Mouse (Mus musculus) cerebellum, adult 2 months (tissue): ENCODE measurements at regions not wholly inside any gene's neighbourhood (a gene's known extent, or its start where the extent isn't known, plus 50 kb on each side); places are given as distances from the start of the nearest gene placed in this dataset.

Experiments used
- DNase-seq, 2 experiments: peaks; one replicate each; pipeline ENCODE4 v3.0.0; 2021
- H3K27ac ChIP-seq: fragments of 200-500 bp; 2 replicates; pipeline ENCODE4 v1.5.1; 2012; ENCODE audit warnings: low read length, control low read depth, inconsistent platforms; ENCODE audit not compliant: insufficient read depth
- H3K27me3 ChIP-seq: fragments of 200-500 bp; 2 replicates; pipeline ENCODE4 v1.6.1; 2012; ENCODE audit warnings: inconsistent platforms, mild to moderate bottlenecking, low read length, moderate library complexity; ENCODE audit not compliant: control insufficient read depth, insufficient read depth
- H3K4me1 ChIP-seq: fragments of 200-500 bp; 2 replicates; pipeline ENCODE4 v1.6.1; 2011; ENCODE audit warnings: low read length; ENCODE audit not compliant: control insufficient read depth, insufficient read depth
- H3K4me3 ChIP-seq: fragments of 200-500 bp; replicated peaks from 2 replicates; pipeline ENCODE3; 2011; ENCODE audit warnings: mild to moderate bottlenecking, low read depth, low read length, control low read depth; ENCODE audit not compliant: insufficient read depth
- CTCF ChIP-seq: fragments of 200-500 bp; IDR thresholded peaks from 2 replicates; pipeline ENCODE4 v1.5.1; 2011; ENCODE audit warnings: low read depth, mild to moderate bottlenecking, control low read depth, low read length, moderate library complexity, borderline replicate concordance; ENCODE audit not compliant: insufficient read depth
- POLR2A ChIP-seq: fragments of 200-500 bp; IDR thresholded peaks from 2 replicates; pipeline ENCODE4 v1.6.1; 2011; ENCODE audit warnings: low read length, control low read depth, borderline replicate concordance; ENCODE audit not compliant: insufficient read depth
- WGBS: fragments of 180-500 bp; shearing (Covaris S2); methylation state at CpG from one replicate; pipeline ENCODE4 v1.1.7; 2018; 5-methylcytosine and 5-hydroxymethylcytosine counted together

GRCm38 (mm10) chr7:70972023-70972400 is 379.3 kb downstream of the Gm10295 start:
- no peak for DNase-seq
- Histone ChIP-seq H3K4me3 (no peak overlapping the region), H3K27ac (no peak overlapping the region), H3K4me1 (no peaks in the 10 kb centered on the region), H3K27me3 (no peaks in the 10 kb centered on the region)
- 50% methylated on average over 3 of the region's 3 CpGs for WGBS
- TF ChIP-seq CTCF (no peak), POLR2A (no peak)

GRCm38 (mm10) chr7:70971323-70972022 is 379.8 kb downstream of the Gm10295 start:
- no peak for TF ChIP-seq POLR2A
- TF ChIP-seq CTCF, result no peak
- Histone ChIP-seq H3K4me1 (no peaks in the 10 kb centered on the region), H3K27ac (no peak overlapping the region), H3K27me3 (no peaks in the 10 kb centered on the region), H3K4me3 (no peak overlapping the region)
- 41% methylated on average over 6 of the region's 6 CpGs for WGBS
- DNase-seq, result no peak

GRCm38 (mm10) chr7:70952318-70952959 is 398.8 kb downstream of the Gm10295 start:
- WGBS, result 64% methylated on average over 4 of the region's 4 CpGs
- Histone ChIP-seq H3K4me1 (peaks cover 6% of the 10 kb centered on the region), H3K4me3 (no peak overlapping the region), H3K27me3 (no peaks in the 10 kb centered on the region), H3K27ac (no peak overlapping the region)
- TF ChIP-seq CTCF (no peak), POLR2A (no peak)
- peak in 1 of 2 experiments; percentile 12 for DNase-seq

DNA sequence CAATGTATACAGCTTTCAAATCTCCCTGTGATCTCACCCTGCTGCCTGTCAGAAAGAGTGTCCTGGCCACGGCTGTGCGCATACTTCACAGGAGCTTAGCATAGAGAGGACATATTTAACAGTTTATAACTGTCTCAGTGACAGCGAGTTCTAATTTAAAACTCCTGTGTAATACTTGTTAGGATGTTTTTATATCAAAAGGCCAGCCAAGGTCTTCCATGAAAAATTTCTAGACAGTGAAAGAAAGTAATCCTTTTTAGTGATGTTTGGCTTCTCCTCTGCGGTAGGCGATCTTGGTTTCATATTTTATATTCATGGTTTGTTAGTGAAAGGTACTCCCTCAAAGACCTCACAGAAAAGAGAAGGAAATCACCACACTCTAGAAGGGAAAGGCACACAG is 403.0 kb downstream of the Gm10295 start:
- WGBS, result 95% methylated on average over 5 of the region's 5 CpGs
- Histone ChIP-seq H3K4me1 (peaks cover 6% of the 10 kb centered on the region), H3K27ac (no peak overlapping the region), H3K27me3 (no peaks in the 10 kb centered on the region), H3K4me3 (no peak overlapping the region)
- TF ChIP-seq CTCF (no peak), POLR2A (no peak)
- DNase-seq, result no peak

DNA sequence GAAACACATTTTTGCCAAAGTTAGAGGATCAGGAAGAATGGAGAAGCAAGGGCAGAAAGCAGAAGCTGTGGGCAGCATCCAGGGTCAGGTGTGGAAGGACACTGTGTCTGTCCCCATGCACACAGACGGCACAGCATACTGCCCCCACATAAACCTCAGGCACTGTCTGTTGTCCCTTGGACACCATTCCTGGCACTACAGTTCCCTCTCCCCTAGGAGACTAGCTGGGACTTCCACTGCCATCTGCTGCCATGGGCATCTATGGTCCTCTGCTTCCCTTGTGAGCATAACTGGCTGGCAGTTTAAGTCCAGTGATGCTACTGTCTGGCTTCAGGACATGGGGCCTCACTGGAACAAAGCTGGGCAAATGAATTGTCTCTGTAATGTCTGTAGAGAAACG is 405.0 kb downstream of the Gm10295 start:
- Histone ChIP-seq H3K4me3 (no peak overlapping the region), H3K27ac (no peak overlapping the region), H3K27me3 (no peaks in the 10 kb centered on the region), H3K4me1 (no peaks in the 10 kb centered on the region)
- TF ChIP-seq CTCF, result peak; percentile 45; the same call in 1 of the 2 replicates
- no peak for TF ChIP-seq POLR2A
- peak; percentile 55 to 84 for DNase-seq
- 12% methylated on average over 2 of the region's 2 CpGs for WGBS

GRCm38 (mm10) chr7:70930911-70931310 is 420.4 kb downstream of the Gm10295 start:
- no peak overlapping the region for H3K4me3 ChIP-seq
- no peaks in the 10 kb centered on the region for H3K27me3 ChIP-seq
- 63% methylated on average over 6 of the region's 6 CpGs for WGBS
- no peak overlapping the region for H3K27ac ChIP-seq
- no peaks in the 10 kb centered on the region for H3K4me1 ChIP-seq
- no peak for DNase-seq
- no peak for TF ChIP-seq CTCF
- TF ChIP-seq POLR2A, result no peak

GRCm38 (mm10) chr7:70929935-70930334 is 421.4 kb downstream of the Gm10295 start:
- H3K4me3 ChIP-seq, result peak overlapping the region; percentile 15
- DNase-seq, result no peak
- 24% methylated on average over 11 of the region's 11 CpGs for WGBS
- H3K4me1 ChIP-seq, result no peaks in the 10 kb centered on the region
- H3K27ac ChIP-seq, result no peak overlapping the region
- TF ChIP-seq CTCF, result no peak
- TF ChIP-seq POLR2A, result no peak
- no peaks in the 10 kb centered on the region for H3K27me3 ChIP-seq

DNA sequence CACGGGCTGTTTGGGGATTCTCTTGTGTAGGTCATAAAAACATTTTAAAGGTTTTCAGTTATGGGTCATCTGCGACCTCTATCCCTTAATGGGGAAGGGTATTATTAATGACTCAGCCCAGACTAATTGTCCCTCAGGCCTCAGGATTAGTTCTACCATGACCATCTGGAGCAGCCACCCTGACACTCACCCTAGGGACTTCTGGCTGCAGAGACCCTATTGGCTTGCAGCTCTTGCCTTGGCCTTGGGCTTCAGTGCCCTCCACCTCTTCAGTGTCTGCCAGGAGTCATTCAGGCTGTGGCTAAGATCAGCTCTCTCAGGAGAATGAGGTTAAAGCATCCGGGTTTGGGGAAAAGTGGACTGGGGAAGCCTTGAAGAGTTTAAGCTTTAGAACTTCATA is 423.3 kb downstream of the Gm10295 start:
- no peak for TF ChIP-seq POLR2A
- no peak for TF ChIP-seq CTCF
- no peak overlapping the region for H3K27ac ChIP-seq
- no peak for DNase-seq
- no peaks in the 10 kb centered on the region for H3K27me3 ChIP-seq
- H3K4me1 ChIP-seq, result no peaks in the 10 kb centered on the region
- 66% methylated on average over 3 of the region's 3 CpGs for WGBS
- H3K4me3 ChIP-seq, result no peak overlapping the region
